Comparison of ENCODE assay signal across 13 mouse cellular contexts in genomic region chr9:79213364-79213763, GRCm38 (mm10).
DNase-seq lines count a peak whose midpoint lies in the region; ATAC-seq and TF ChIP-seq lines count a peak whose summit lies in the region.
"Had no signal": no experiment of that assay in that cellular context is flagged by ENCODE, and none has a peak within 500 bp of the region (broad histone marks: within the 10 kb centered on the region; RNA-seq: fewer than 3 reads in every experiment).

No protein-coding gene starts in this region.

- no peak overlapping the region for H3K9ac ChIP-seq in kidney, embryonic 14.5 days (ENCODE audit: low read depth, low read length)
- no peak overlapping the region for H3K9ac ChIP-seq in midbrain, embryonic 13.5 days (replicated peaks)
- H3K9ac ChIP-seq: embryonic facial prominence, embryonic 13.5 days; midbrain, embryonic 12.5 days had no signal

- WGBS in kidney, adult 2 months: 20% methylated on average over 6 of the region's 6 CpGs
- 24% methylated on average over 6 of the region's 6 CpGs for WGBS in kidney, embryonic 14.5 days
- WGBS in midbrain, embryonic 13.5 days: 52% methylated on average over 6 of the region's 6 CpGs
- WGBS in heart, embryonic 10.5 days: 65% methylated on average over 6 of the region's 6 CpGs

- no peak for TF ChIP-seq CTCF in kidney, adult 2 months (conservative IDR thresholded peaks at IDR 0.05; ENCODE audit: insufficient read depth, insufficient read length, low read depth, low read length)
- TF ChIP-seq CTCF in Patski (IDR thresholded peaks at IDR 0.05): no peak

- H3K27me3 ChIP-seq in kidney, adult 2 months (replicated peaks; ENCODE audit: control insufficient read depth, insufficient read depth, low read length): no peaks in the 10 kb centered on the region
- H3K27me3 ChIP-seq in Patski: no peaks in the 10 kb centered on the region
- no peaks in the 10 kb centered on the region for H3K27me3 ChIP-seq in kidney, embryonic 14.5 days (ENCODE audit: control insufficient read depth, insufficient read depth, low read length)
- no peaks in the 10 kb centered on the region for H3K27me3 ChIP-seq in midbrain, embryonic 13.5 days
- no peaks in the 10 kb centered on the region for H3K27me3 ChIP-seq in heart, embryonic 10.5 days (ENCODE audit: insufficient read depth, poor library complexity, severe bottlenecking)
- H3K27me3 ChIP-seq: embryonic facial prominence, embryonic 13.5 days; midbrain, embryonic 12.5 days had no signal

- POLR2A ChIA-PET in Patski (lab: Charles Lee): interaction anchor here (0.6 kb wide), 1 partner anchor 230 kb away, joined by 3 read pairs; no protein-coding TSS in a partner anchor

- in situ Hi-C loops in Patski (cut with MboI; ENCODE audit: low pct_unique_long_range_greater_than_20kb): loop anchor here (5.0 kb wide), 2 partner anchors 404 to 504 kb away; partner anchors contain the start of gene Col12a1

- no peaks in the 10 kb centered on the region for H3K4me1 ChIP-seq in kidney, adult 2 months (ENCODE audit: control insufficient read depth, insufficient read depth, low read length)
- no peaks in the 10 kb centered on the region for H3K4me1 ChIP-seq in kidney, embryonic 14.5 days (ENCODE audit: control insufficient read depth, insufficient read depth, low read length)
- no peaks in the 10 kb centered on the region for H3K4me1 ChIP-seq in midbrain, embryonic 13.5 days (replicated peaks)
- peaks cover 12% of the 10 kb centered on the region; the same call in 1 of the 2 replicates for H3K4me1 ChIP-seq in heart, embryonic 10.5 days
- H3K4me1 ChIP-seq: midbrain, embryonic 12.5 days had no signal

- CTCF ChIA-PET in Patski (lab: Charles Lee): no interaction called here

- H3K36me3 ChIP-seq in kidney, adult 2 months (ENCODE audit: control insufficient read depth, insufficient read depth, low read length): no peaks in the 10 kb centered on the region
- H3K36me3 ChIP-seq in kidney, embryonic 14.5 days (ENCODE audit: control insufficient read depth, insufficient read depth, low read length): no peaks in the 10 kb centered on the region
- no peaks in the 10 kb centered on the region for H3K36me3 ChIP-seq in midbrain, embryonic 13.5 days
- H3K36me3 ChIP-seq in heart, embryonic 10.5 days: no peaks in the 10 kb centered on the region
- H3K36me3 ChIP-seq: embryonic facial prominence, embryonic 13.5 days; midbrain, embryonic 12.5 days had no signal

- H3K9me3 ChIP-seq in kidney, embryonic 14.5 days (ENCODE audit: control insufficient read depth, low read length): no peaks in the 10 kb centered on the region; the same call in 1 of the 2 replicates
- no peaks in the 10 kb centered on the region for H3K9me3 ChIP-seq in midbrain, embryonic 13.5 days
- H3K9me3 ChIP-seq in heart, embryonic 10.5 days: no peaks in the 10 kb centered on the region
- H3K9me3 ChIP-seq: embryonic facial prominence, embryonic 13.5 days; midbrain, embryonic 12.5 days had no signal

- no peak overlapping the region for H3K4me3 ChIP-seq in kidney, adult 2 months (ENCODE audit: insufficient read depth, low read depth, low read length)
- H3K4me3 ChIP-seq in kidney, embryonic 14.5 days (ENCODE audit: low read length): no peak overlapping the region
- H3K4me3 ChIP-seq in midbrain, embryonic 13.5 days (replicated peaks): no peak overlapping the region
- H3K4me3 ChIP-seq in heart, embryonic 10.5 days: no peak overlapping the region
- H3K4me3 ChIP-seq: embryonic facial prominence, embryonic 13.5 days; gastrocnemius, adult 2 months; midbrain, embryonic 12.5 days had no signal

- no peak for TF ChIP-seq POLR2A in kidney, adult 2 months (IDR thresholded peaks at IDR 0.05; ENCODE audit: low read depth, low read length)

- DNase-seq in kidney, adult 2 months: peak; percentile 56
- no peak for DNase-seq in kidney, adult 18-20 months
- DNase-seq in Patski (ENCODE audit: low read depth, low spot score): peak; percentile 78
- DNase-seq in lung, postnatal 25 days (ENCODE audit: low spot score): peak; percentile 8
- no peak for DNase-seq in frontal cortex, postnatal 10 days (ENCODE audit: low spot score in 2 of 2)
- DNase-seq in heart, embryonic 10.5 days (ENCODE audit: low spot score): no peak
- DNase-seq: gastrocnemius, adult 2 months; heart, postnatal 36 days; thymus, adult 2 months had no signal

- H3K27ac ChIP-seq in kidney, adult 2 months (ENCODE audit: insufficient read depth, low read depth, low read length): no peak overlapping the region
- no peak overlapping the region for H3K27ac ChIP-seq in kidney, embryonic 14.5 days (ENCODE audit: low read depth, low read length)
- no peak overlapping the region for H3K27ac ChIP-seq in midbrain, embryonic 13.5 days
- no peak overlapping the region for H3K27ac ChIP-seq in heart, embryonic 10.5 days
- H3K27ac ChIP-seq: embryonic facial prominence, embryonic 13.5 days; gastrocnemius, adult 2 months; midbrain, embryonic 12.5 days had no signal

- ATAC-seq in Patski: peak; percentile 60
- peak; percentile 66; the same call in 1 of the 2 replicates for ATAC-seq in kidney, embryonic 14.5 days (ENCODE audit: low FRiP score, low TSS enrichment)
- no peak for ATAC-seq in midbrain, embryonic 13.5 days

- no peak overlapping the region for H3K4me2 ChIP-seq in kidney, embryonic 14.5 days (replicated peaks; ENCODE audit: low read depth, low read length)
- no peak overlapping the region for H3K4me2 ChIP-seq in midbrain, embryonic 13.5 days (replicated peaks)
- H3K4me2 ChIP-seq: embryonic facial prominence, embryonic 13.5 days; midbrain, embryonic 12.5 days had no signal

Comparison
In these comparisons a context has a peak if more than half of its experiments do, and no peak if none do; other contexts are left out.
1. DNase-seq: peak in kidney, adult 2 months (single experiment), Patski (single experiment) and lung, postnatal 25 days (single experiment); none in kidney, adult 18-20 months (single experiment), frontal cortex, postnatal 10 days (0 of 2) and heart, embryonic 10.5 days (single experiment).